Mouse (Mus musculus) embryonic fibroblast, embryonic 13.5 days (primary cell): Measurements from ENCODE around the gene Mfsd2a.

Source experiments
- CTCF ChIP-seq: IDR thresholded peaks from 2 replicates; pipeline ENCODE4 v1.5.1; 2011; ENCODE audit warnings: mild to moderate bottlenecking, control low read depth, low read length, moderate library complexity, borderline replicate concordance; ENCODE audit not compliant: insufficient read depth
- POLR2A ChIP-seq: IDR thresholded peaks from 2 replicates; pipeline ENCODE4 v1.6.1; 2011; ENCODE audit warnings: low read depth, mild to moderate bottlenecking, control low read depth, low read length, moderate library complexity

GRCm38 (mm10) chr4:122959816-122960215, 1.2 kb downstream of the Mfsd2a start:
- TF ChIP-seq CTCF (no peak), POLR2A (no peak)
